Mouse (Mus musculus) liver, adult 2 months (tissue): Measurements from ENCODE around the gene Prdm15. TPM values are rescaled to one million over a fixed set of nuclear protein-coding genes. Genes with fewer than 3 reads are reported as not detected.

Source experiments
- DNase-seq: peaks from one replicate; pipeline ENCODE4 v3.0.0-alpha.2; 2011; ENCODE audit warnings: low read depth, low spot score; ENCODE audit errors: extremely low read depth
- H3K27ac ChIP-seq: fragments of 200-500 bp; replicated peaks from 2 replicates; pipeline ENCODE4 v1.5.1; 2012; ENCODE audit warnings: low read depth, mild to moderate bottlenecking, control low read depth, inconsistent platforms, low read length; ENCODE audit not compliant: insufficient read depth
- H3K27me3 ChIP-seq: fragments of 200-500 bp; 2 replicates; pipeline ENCODE4 v1.6.1; 2012; ENCODE audit warnings: mild to moderate bottlenecking, moderate library complexity, low read length, inconsistent platforms; ENCODE audit not compliant: control insufficient read depth, insufficient read depth
- H3K36me3 ChIP-seq: fragments of 200-500 bp; 2 replicates; pipeline ENCODE4 v1.6.1; 2012; ENCODE audit warnings: low read length, inconsistent platforms; ENCODE audit not compliant: control insufficient read depth, insufficient read depth
- H3K4me1 ChIP-seq: fragments of 200-500 bp; 2 replicates; pipeline ENCODE4 v1.6.1; 2011; ENCODE audit warnings: low read length; ENCODE audit not compliant: control insufficient read depth, insufficient read depth
- H3K4me3 ChIP-seq: fragments of 200-500 bp; 2 replicates; pipeline ENCODE4 v1.5.1; 2011; ENCODE audit warnings: low read depth, mild to moderate bottlenecking, control low read depth, low read length, moderate library complexity; ENCODE audit not compliant: insufficient read depth
- H3K79me2 ChIP-seq: fragments of 200-500 bp; 2 replicates; pipeline ENCODE4 v1.6.1; 2012; ENCODE audit warnings: inconsistent platforms, mild to moderate bottlenecking, low read length, moderate library complexity; ENCODE audit not compliant: control insufficient read depth, insufficient read depth
- H3K9ac ChIP-seq: fragments of 200-500 bp; 2 replicates; pipeline ENCODE4 v1.6.1; 2012; ENCODE audit warnings: low read depth, mild to moderate bottlenecking, control low read depth, inconsistent platforms, low read length
- CTCF ChIP-seq: fragments of 200-500 bp; IDR thresholded peaks from 2 replicates; pipeline ENCODE4 v1.5.1; 2011; ENCODE audit warnings: low read depth, low read length, control low read depth
- POLR2A ChIP-seq: fragments of 200-500 bp; IDR thresholded peaks from 2 replicates; pipeline ENCODE4 v1.6.1; 2011; ENCODE audit warnings: low read length, control low read depth; ENCODE audit not compliant: insufficient read depth; ENCODE audit errors: extremely low read depth
- WGBS: fragments of 180-500 bp; shearing (Covaris S2); methylation state at CpG from one replicate; pipeline ENCODE4 v1.1.7; 2018; 5-methylcytosine and 5-hydroxymethylcytosine counted together
- polyA plus RNA-seq: library from polyadenylated mRNA; depleted of rRNA; stranded (reverse); fragments of >200 nt; gene quantifications from 2 replicates; pipeline ENCODE4 v1.2.3, GENCODE M21; 2012
- total RNA-seq: library from RNA; depleted of rRNA; stranded (reverse); fragments of >200 nt; gene quantifications from 2 replicates; pipeline ENCODE4 v1.2.3, GENCODE M21; 2014

The Prdm15 gene
- total and polyA plus RNA-seq, 2 experiments, result 3.0 to 6.2 TPM

- 90% methylated on average over 2 of the region's 2 CpGs for WGBS
- Histone ChIP-seq H3K27ac (no peak overlapping the region), H3K4me1 (peaks cover 5% of the 10 kb centered on the region), H3K36me3 (no peaks in the 10 kb centered on the region), H3K27me3 (no peaks in the 10 kb centered on the region), H3K9ac (no peak overlapping the region), H3K79me2 (peaks cover 7% of the 10 kb centered on the region; the same call in 1 of the 2 replicates), H3K4me3 (no peak overlapping the region)
- TF ChIP-seq CTCF, result no peak
- no peak for TF ChIP-seq POLR2A
- DNase-seq, result no peak
Measured at GRCm38 (mm10) chr16:97764626-97765025, 87.0 kb downstream of the Prdm15 start.

GRCm38 (mm10) chr16:97763990-97764340, 87.7 kb downstream of the Prdm15 start:
- Histone ChIP-seq H3K79me2 (peaks cover 7% of the 10 kb centered on the region; the same call in 1 of the 2 replicates), H3K27me3 (no peaks in the 10 kb centered on the region), H3K9ac (peak overlapping the region; percentile 53), H3K4me1 (peaks cover 5% of the 10 kb centered on the region), H3K4me3 (peak overlapping the region; percentile 84), H3K27ac (no peak overlapping the region), H3K36me3 (no peaks in the 10 kb centered on the region)
- 5% methylated on average over 13 of the region's 13 CpGs for WGBS
- peak; percentile 53 for DNase-seq
- TF ChIP-seq POLR2A (no peak), CTCF (no peak)

GRCm38 (mm10) chr16:97763061-97763989, 88.3 kb downstream of the Prdm15 start, which contains the start of gene Ripk4:
Ripk4 (minus strand) TSS chr16:97763787.
- Histone ChIP-seq H3K27me3 (no peaks in the 10 kb centered on the region), H3K4me3 (peak within 1 kb of the TSS; percentile 84), H3K36me3 (no peaks in the 10 kb centered on the region), H3K79me2 (peaks cover 7% of the 10 kb centered on the region; the same call in 1 of the 2 replicates), H3K9ac (peak within 1 kb of the TSS; percentile 84), H3K27ac (peak within 1 kb of the TSS; percentile 32; the same call in 1 of the 2 replicates), H3K4me1 (peaks cover 9% of the 10 kb centered on the region)
- DNase-seq, result peak; percentile 68
- 1% methylated on average over 88 of the region's 88 CpGs for WGBS
- TF ChIP-seq POLR2A (peak; percentile 60), CTCF (no peak)

- no peak overlapping the region for H3K4me3 ChIP-seq
- 66% methylated on average over 2 of the region's 2 CpGs for WGBS
- no peak overlapping the region for H3K27ac ChIP-seq
- no peak for DNase-seq
- peaks cover 13% of the 10 kb centered on the region; the same call in 1 of the 2 replicates for H3K79me2 ChIP-seq
- no peaks in the 10 kb centered on the region for H3K27me3 ChIP-seq
- no peak overlapping the region for H3K9ac ChIP-seq
- no peak for TF ChIP-seq POLR2A
- TF ChIP-seq CTCF, result no peak
- no peaks in the 10 kb centered on the region for H3K36me3 ChIP-seq
- peaks cover 21% of the 10 kb centered on the region for H3K4me1 ChIP-seq
Measured at GRCm38 (mm10) chr16:97761782-97762181, 89.9 kb downstream of the Prdm15 start.

- Histone ChIP-seq H3K4me1 (peaks cover 28% of the 10 kb centered on the region), H3K79me2 (peaks cover 19% of the 10 kb centered on the region; the same call in 1 of the 2 replicates), H3K4me3 (no peak overlapping the region), H3K36me3 (peaks cover 1% of the 10 kb centered on the region; the same call in 1 of the 2 replicates), H3K27me3 (no peaks in the 10 kb centered on the region), H3K27ac (no peak overlapping the region; the same call in 1 of the 2 replicates), H3K9ac (no peak overlapping the region)
- TF ChIP-seq POLR2A (no peak), CTCF (no peak)
- DNase-seq, result no peak
- 76% methylated on average over 3 of the region's 3 CpGs for WGBS
Measured at GRCm38 (mm10) chr16:97759681-97760080, 92.0 kb downstream of the Prdm15 start.

- Histone ChIP-seq H3K27me3 (no peaks in the 10 kb centered on the region), H3K9ac (no peak overlapping the region), H3K27ac (peak overlapping the region; percentile 83), H3K4me1 (peaks cover 28% of the 10 kb centered on the region), H3K79me2 (peaks cover 22% of the 10 kb centered on the region; the same call in 1 of the 2 replicates), H3K36me3 (peaks cover 4% of the 10 kb centered on the region; the same call in 1 of the 2 replicates), H3K4me3 (no peak overlapping the region)
- 21% methylated on average over 2 of the region's 2 CpGs for WGBS
- TF ChIP-seq CTCF, result no peak
- no peak for TF ChIP-seq POLR2A
- DNase-seq, result peak; percentile 98
Measured at GRCm38 (mm10) chr16:97758288-97758687, 93.4 kb downstream of the Prdm15 start.
